Mouse (Mus musculus): ENCODE measurements at regions not wholly inside any gene's neighbourhood (a gene's known extent, or its start where the extent isn't known, plus 50 kb on each side); places are given as distances from the start of the nearest gene placed in this dataset.
"Not testable (repeated sequence)": the region's sequence is repeated elsewhere in the genome, so short reads cannot be mapped to it uniquely, and the experiment has no call there.

DNA sequence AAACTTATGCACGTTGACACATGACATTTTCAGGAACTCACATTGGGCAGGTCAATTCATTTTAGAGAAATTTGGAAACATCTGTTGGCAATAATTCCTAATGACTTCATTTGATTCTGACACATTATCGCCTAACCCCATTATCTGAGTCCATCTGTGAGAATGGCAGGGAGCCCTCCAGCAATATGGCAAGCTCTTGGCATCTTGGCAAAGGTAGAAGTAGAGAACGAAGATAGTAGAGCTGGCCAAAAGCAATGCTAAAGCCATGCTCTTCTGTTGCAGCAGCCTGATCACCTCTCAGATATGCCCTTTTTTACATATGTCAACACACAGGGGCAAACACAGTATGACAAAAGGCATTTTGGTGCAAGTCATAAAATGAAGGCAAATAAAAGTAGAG is 536.4 kb upstream of the Ins1 start:
- DNase-seq, result peak; percentile 60
- intact Hi-C loops (cut with DNase I), result no loop called here

DNA sequence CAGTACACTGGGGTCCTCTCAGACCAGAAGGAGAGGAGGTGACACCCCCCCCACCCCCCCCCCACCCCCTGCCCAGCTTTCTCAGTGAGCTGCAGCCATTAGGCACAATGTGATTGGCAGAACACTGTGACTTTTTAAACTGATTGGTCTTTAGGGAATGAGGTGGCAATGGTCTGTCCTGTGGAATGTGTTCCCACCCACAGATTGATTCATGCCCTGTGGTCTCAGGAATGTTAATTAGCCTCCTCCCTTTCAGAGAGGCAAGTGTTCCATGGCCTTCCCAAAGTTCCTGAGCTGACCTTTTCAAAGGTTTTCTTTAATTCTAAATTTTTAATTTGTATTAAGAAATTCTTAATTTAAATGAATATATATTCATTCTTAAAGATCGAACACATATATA is 524.0 kb upstream of the Ins1 start:
- intact Hi-C loops (cut with DNase I), result no loop called here
- no peak for DNase-seq

GRCm38 (mm10) chr19:51741026-51741425 is 523.1 kb upstream of the Ins1 start:
- DNase-seq, result no peak
- intact Hi-C loops (cut with DNase I), result no loop called here

GRCm38 (mm10) chr19:51742211-51742610 is 521.9 kb upstream of the Ins1 start:
- intact Hi-C loops (cut with DNase I); DNase-seq: not testable (repeated sequence)

- intact Hi-C loops (cut with DNase I), result no loop called here
- DNase-seq, result no peak
Measured at GRCm38 (mm10) chr19:51773819-51774579, 490.1 kb upstream of the Ins1 start.
